Mouse (Mus musculus) kidney, embryonic 15.5 days (tissue): Measurements from ENCODE around the gene Abca7. TPM values are rescaled to one million over a fixed set of nuclear protein-coding genes. Genes with fewer than 3 reads are reported as not detected.
A peak's percentile ranks its signal among the peaks of the same experiment; 100 is the strongest.

Experiments used
- ATAC-seq: fragments of 200-750 bp; cut with Nextera tagmentation; replicated peaks from 2 replicates; pipeline ENCODE4 v1.8.0; 2017; ENCODE audit warnings: moderate TSS enrichment; ENCODE audit not compliant: low FRiP score
- H3K27ac ChIP-seq: fragments of 300-500 bp; sonication (generic); 2 replicates; pipeline ENCODE4 v1.5.1; 2015; ENCODE audit warnings: mild to moderate bottlenecking, inconsistent platforms
- H3K27me3 ChIP-seq: fragments of 300-500 bp; sonication (generic); 2 replicates; pipeline ENCODE4 v1.6.1; 2015; ENCODE audit warnings: inconsistent platforms
- H3K36me3 ChIP-seq: fragments of 300-500 bp; sonication (generic); 2 replicates; pipeline ENCODE4 v1.6.1; 2015; ENCODE audit warnings: inconsistent platforms
- H3K4me1 ChIP-seq: fragments of 300-500 bp; sonication (generic); 2 replicates; pipeline ENCODE4 v1.6.1; 2015; ENCODE audit warnings: inconsistent platforms
- H3K4me2 ChIP-seq: fragments of 300-500 bp; sonication (generic); 2 replicates; pipeline ENCODE4 v1.6.1; 2015; ENCODE audit warnings: moderate library complexity, mild to moderate bottlenecking, inconsistent platforms
- H3K4me3 ChIP-seq: fragments of 300-500 bp; sonication (generic); replicated peaks from 2 replicates; pipeline ENCODE4 v1.5.1; 2015; ENCODE audit warnings: mild to moderate bottlenecking, inconsistent platforms
- H3K9ac ChIP-seq: fragments of 300-500 bp; sonication (generic); 2 replicates; pipeline ENCODE4 v1.6.1; 2015; ENCODE audit warnings: mild to moderate bottlenecking, inconsistent platforms
- H3K9me3 ChIP-seq: fragments of 300-500 bp; sonication (generic); replicated peaks from 2 replicates; pipeline ENCODE4 v1.6.1; 2016; ENCODE audit warnings: inconsistent platforms
- WGBS: fragments of 180-500 bp; shearing (Covaris S2); methylation state at CpG from one replicate; pipeline ENCODE4 v1.1.7; 2015; ENCODE audit warnings: mixed read lengths; 5-methylcytosine and 5-hydroxymethylcytosine counted together
- polyA plus RNA-seq: library from polyadenylated mRNA; unstranded; fragments of >200 nt; fragmentation: Nextera tagmentation; extraction: Ambion mirVana; gene quantifications from 2 replicates; pipeline ENCODE4 v1.2.1, GENCODE M21; 2015

Gene Abca7
- polyA plus RNA-seq, 1 experiment from 2014 or later: 4.5 TPM

DNA sequence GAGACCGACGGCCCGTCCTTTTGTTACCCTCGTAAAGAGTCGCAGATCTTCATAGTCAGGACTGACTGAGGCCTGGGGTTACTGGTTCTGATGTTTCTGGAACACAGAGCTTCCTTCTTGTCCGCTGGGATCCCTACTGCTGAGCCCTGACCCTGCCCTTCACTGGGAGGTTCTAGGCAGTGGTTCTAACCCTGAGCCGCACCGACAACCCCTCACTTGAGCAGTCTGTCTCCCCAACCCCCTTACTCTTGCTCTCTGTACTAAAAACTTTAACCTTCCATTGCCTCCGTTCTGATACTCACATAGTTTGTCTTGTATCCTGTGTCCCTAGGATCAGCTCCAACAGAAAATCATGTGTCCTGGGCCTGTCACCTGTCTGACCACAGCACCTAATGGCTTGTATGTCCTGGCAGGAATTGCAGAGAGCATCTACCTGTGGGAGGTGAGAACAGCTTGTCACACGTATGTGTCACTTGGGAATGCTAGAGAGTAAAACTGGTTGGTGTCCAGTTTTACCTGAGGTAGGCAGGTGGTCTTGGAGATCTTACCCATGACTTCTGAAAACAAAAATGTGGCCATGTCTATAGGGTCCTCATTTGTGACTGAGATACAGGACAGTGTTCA lies 35.5 kb upstream of the Abca7 start:
- Histone ChIP-seq H3K9me3 (no peaks in the 10 kb centered on the region), H3K27me3 (no peaks in the 10 kb centered on the region), H3K36me3 (peaks cover 46% of the 10 kb centered on the region), H3K4me2 (peak overlapping the region; percentile 83), H3K4me1 (peaks cover 34% of the 10 kb centered on the region), H3K27ac (peak overlapping the region; percentile 82; the same call in 1 of the 2 replicates), H3K9ac (peak overlapping the region; percentile 92), H3K4me3 (peak overlapping the region; percentile 99)
- no peak for ATAC-seq
- 13% methylated on average over 10 of the region's 10 CpGs for WGBS

DNA sequence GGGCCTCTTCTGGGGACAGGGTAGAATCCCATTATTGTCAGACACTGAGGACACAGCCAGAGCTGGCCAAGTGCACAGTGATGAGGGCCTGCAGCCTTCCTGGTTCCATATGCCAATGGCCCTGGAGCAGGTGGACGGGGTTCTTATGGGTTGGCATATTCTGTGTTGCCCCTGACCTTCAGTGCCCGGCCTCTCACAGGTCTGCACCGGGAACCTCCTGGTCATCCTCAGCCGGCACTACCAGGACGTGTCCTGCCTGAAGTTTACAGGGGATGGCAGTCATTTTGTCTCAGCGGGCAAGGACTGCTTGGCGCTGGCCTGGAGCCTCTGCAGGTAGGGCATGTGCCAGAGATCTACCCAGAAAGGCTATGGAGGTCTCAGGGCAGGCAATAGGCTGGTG lies 31.6 kb upstream of the Abca7 start:
- no peak overlapping the region for H3K4me2 ChIP-seq
- H3K4me3 ChIP-seq: no peak overlapping the region
- H3K27me3 ChIP-seq: 0 out of 2 replicates have a peak, but pooled peaks cover 2% of the 10 kb centered on the region
- H3K4me1 ChIP-seq: peaks cover 11% of the 10 kb centered on the region
- 95% methylated on average over 7 of the region's 7 CpGs for WGBS
- no peak overlapping the region for H3K9ac ChIP-seq
- H3K9me3 ChIP-seq: no peaks in the 10 kb centered on the region
- ATAC-seq: no peak
- peaks cover 76% of the 10 kb centered on the region for H3K36me3 ChIP-seq
- H3K27ac ChIP-seq: no peak overlapping the region

DNA sequence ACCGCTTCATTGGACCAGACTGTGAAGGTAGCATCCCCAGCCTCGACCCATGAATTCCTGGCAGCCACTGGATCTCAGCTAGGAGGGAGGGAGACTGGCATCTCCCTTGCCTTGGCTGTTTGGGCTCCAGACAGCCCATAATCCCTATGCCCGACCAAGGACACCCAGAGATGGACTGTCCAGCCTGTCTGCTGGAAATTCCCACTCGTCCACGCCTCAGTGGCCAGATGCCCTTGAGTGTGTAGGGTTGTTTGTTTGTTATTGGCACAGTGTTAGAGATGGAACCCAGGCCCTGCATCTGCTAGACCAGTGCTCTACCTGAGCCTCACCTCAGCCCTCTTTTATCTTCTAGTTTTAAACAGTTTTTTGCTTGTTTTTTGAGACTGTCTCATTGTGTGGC lies 31.0 kb upstream of the Abca7 start:
- no peak overlapping the region for H3K27ac ChIP-seq
- no peak for ATAC-seq
- peaks cover 76% of the 10 kb centered on the region for H3K36me3 ChIP-seq
- H3K4me1 ChIP-seq: peaks cover 11% of the 10 kb centered on the region
- H3K27me3 ChIP-seq: 0 out of 2 replicates have a peak, but pooled peaks cover 7% of the 10 kb centered on the region
- H3K9me3 ChIP-seq: no peaks in the 10 kb centered on the region
- WGBS: 82% methylated on average over 5 of the region's 5 CpGs
- H3K4me3 ChIP-seq: no peak overlapping the region
- H3K4me2 ChIP-seq: no peak overlapping the region
- no peak overlapping the region for H3K9ac ChIP-seq

DNA sequence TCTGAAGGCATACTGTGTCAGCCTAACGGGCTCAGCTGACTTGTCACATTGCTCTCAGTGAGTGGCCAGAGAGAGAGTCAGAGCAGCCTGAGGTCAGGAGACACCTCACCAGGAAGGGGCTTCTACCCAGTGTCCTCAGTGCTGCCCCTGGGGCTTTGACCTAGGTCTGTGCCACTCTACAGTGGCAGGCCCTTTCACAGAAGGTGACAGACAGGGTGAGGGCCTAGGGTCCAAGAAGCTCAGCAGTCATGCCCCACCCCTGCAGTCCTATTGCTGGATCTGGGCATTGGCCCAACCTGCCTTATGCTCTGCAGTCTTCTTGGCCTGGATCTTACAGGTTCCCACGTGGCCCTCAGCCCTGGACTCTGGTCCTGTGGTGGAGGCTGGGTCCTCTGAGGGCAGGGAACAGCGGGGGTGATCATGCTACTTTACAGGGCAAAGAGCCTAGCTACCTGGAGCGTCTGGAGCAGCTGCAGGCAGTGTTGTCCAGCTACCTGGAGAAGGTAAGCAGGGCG lies 29.4 kb upstream of the Abca7 start:
- H3K4me1 ChIP-seq: peaks cover 15% of the 10 kb centered on the region
- H3K4me2 ChIP-seq: no peak overlapping the region
- H3K36me3 ChIP-seq: peaks cover 69% of the 10 kb centered on the region
- H3K27me3 ChIP-seq: peaks cover 21% of the 10 kb centered on the region
- H3K9me3 ChIP-seq: no peaks in the 10 kb centered on the region
- H3K4me3 ChIP-seq: no peak overlapping the region
- H3K27ac ChIP-seq: no peak overlapping the region
- 91% methylated on average over 5 of the region's 5 CpGs for WGBS
- no peak overlapping the region for H3K9ac ChIP-seq
- no peak for ATAC-seq

DNA sequence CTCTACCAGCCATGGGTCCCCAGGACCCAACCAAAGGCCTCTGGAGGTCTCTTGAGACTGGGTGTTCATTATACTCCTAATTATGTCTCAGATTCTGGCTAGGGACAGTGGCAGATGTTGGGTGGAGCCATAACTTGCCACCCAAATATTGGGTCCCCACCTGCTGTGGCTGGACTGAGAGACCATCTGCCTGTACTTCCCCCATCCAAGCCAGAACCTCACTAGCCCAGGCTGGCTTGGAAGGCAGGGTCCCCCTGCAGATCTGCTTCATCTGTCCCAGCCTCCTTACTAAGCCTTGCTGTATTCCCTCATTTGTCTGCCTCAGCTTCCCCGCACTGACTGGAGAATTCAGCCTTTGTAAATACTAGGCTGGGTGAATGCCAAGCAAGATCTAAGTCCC lies 28.1 kb upstream of the Abca7 start:
- peaks cover 29% of the 10 kb centered on the region for H3K27me3 ChIP-seq
- H3K4me1 ChIP-seq: peaks cover 20% of the 10 kb centered on the region
- ATAC-seq: no peak

DNA sequence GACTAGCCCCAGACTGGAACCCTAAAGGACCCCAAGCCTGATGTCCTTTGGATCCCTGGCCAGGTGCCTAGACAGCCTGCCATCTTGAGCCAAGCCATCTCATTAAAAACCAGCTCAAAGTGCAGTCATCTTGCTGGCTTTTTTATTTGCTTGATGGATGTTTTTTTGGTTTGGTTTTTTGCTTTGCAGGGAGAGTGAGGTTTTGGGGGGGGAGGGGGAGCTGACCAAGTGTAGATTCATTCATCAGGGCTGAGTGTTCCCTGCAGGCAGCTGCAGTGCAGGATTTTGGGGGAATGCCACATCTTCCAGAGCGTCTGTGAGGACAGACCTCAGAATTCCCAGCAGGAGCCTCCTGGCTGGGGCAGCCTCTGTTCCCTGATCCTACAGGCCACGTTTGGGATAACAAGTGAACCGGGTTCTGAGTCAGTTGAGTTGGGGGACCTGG lies 27.1 kb upstream of the Abca7 start:
- Histone ChIP-seq H3K4me3 (no peak overlapping the region), H3K4me1 (peaks cover 20% of the 10 kb centered on the region), H3K27ac (no peak overlapping the region), H3K36me3 (peaks cover 52% of the 10 kb centered on the region), H3K9ac (no peak overlapping the region), H3K27me3 (peaks cover 29% of the 10 kb centered on the region), H3K4me2 (no peak overlapping the region), H3K9me3 (no peaks in the 10 kb centered on the region)
- no peak for ATAC-seq
- WGBS: 7% methylated on average over 3 of the region's 3 CpGs

More for the DNA sequence above, 28.1 kb upstream of the Abca7 start:
- Histone ChIP-seq H3K4me2 (no peak overlapping the region), H3K4me3 (no peak overlapping the region), H3K27ac (no peak overlapping the region), H3K9ac (no peak overlapping the region), H3K9me3 (no peaks in the 10 kb centered on the region), H3K36me3 (peaks cover 56% of the 10 kb centered on the region)
- WGBS: 86% methylated on average over 1 of the region's 1 CpGs

DNA sequence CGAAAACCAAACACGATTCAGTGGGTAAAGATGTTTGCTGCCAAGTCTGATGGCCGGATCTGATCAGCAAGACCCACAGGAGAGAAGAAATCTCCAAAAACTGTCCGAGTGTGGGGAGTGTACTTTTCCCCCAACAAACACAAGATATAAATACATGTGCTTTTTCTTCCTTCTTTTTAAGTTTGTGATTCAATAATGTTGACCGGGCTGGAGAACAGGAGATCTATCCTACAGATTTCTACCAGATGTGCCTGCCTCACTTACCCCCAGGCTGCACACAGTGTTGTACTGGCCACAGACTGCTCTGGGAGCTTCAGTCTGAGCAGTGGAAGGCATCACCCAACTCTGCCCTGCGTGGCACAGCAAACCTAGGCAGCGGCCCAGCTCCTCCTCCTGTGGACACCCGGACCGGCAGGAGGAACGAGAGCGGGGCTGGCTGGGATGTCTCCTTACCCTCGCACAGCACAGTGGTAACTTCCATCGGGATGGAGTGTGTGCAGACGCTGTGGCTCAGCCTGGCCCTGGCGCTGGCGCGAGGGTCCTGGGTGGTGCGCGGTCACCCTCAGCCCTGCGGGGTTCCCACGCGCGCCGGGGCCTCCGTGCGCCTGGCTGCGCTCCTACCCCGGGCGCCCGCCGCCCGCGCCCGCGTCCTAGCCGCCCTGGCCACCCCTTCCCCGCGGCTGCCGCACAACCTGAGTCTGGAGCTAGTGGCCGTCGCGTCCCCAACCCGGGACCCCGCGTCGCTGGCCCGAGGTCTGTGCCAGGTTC lies 25.7 kb upstream of the Abca7 start, which contains the start of gene Grin3b:
TSS of gene Grin3b (plus strand) at position 301 of the 768 bp plus-strand sequence.
- peak; percentile 16; the same call in 1 of the 2 replicates for ATAC-seq
- H3K4me1 ChIP-seq: peaks cover 23% of the 10 kb centered on the region
- peak within 1 kb of the TSS; percentile 45 for H3K4me3 ChIP-seq
- 8% methylated on average over 46 of the region's 47 CpGs for WGBS
- H3K9ac ChIP-seq: peak within 1 kb of the TSS; percentile 47
- H3K4me2 ChIP-seq: peak within 1 kb of the TSS; percentile 92
- no peaks in the 10 kb centered on the region for H3K9me3 ChIP-seq
- H3K36me3 ChIP-seq: peaks cover 51% of the 10 kb centered on the region
- peaks cover 29% of the 10 kb centered on the region for H3K27me3 ChIP-seq
- no peak within 1 kb of the TSS for H3K27ac ChIP-seq

DNA sequence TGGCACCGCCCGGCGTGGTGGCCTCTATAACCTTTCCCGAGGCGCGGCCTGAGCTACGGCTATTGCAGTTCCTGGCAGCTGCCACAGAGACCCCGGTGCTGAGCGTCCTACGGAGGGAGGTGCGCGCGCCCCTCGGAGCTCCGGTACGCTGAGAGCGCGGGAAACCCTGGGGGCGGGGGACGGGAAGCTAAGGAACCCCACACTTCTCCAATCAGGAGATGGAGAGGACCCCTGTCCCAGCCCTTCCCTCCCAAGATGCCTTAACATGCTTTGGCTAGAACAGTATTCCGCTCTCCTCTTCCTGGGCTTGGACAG lies 25.2 kb upstream of the Abca7 start:
- H3K4me3 ChIP-seq: peak overlapping the region; percentile 45
- no peak overlapping the region for H3K27ac ChIP-seq
- peaks cover 51% of the 10 kb centered on the region for H3K36me3 ChIP-seq
- 3% methylated on average over 21 of the region's 21 CpGs for WGBS
- ATAC-seq: 0 out of 2 replicates have a peak, but pooled peaks have one; percentile 1
- peak overlapping the region; percentile 92 for H3K4me2 ChIP-seq
- H3K27me3 ChIP-seq: peaks cover 29% of the 10 kb centered on the region
- peak overlapping the region; percentile 47 for H3K9ac ChIP-seq
- H3K4me1 ChIP-seq: peaks cover 23% of the 10 kb centered on the region
- no peaks in the 10 kb centered on the region for H3K9me3 ChIP-seq

DNA sequence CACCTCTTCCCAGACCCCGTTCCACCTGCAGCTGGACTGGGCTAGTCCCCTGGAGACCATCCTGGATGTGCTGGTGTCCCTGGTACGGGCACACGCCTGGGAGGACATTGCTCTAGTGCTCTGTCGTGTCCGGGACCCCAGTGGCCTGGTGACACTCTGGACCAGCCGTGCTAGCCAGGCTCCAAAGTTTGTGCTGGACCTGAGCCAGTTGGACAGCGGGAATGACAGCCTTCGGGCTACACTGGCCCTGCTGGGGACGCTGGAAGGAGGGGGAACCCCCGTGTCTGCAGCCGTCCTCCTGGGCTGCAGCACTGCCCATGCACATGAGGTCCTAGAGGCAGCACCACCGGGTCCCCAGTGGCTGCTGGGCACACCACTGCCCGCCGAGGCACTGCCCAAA lies 23.5 kb upstream of the Abca7 start:
- Histone ChIP-seq H3K4me2 (no peak overlapping the region), H3K4me3 (no peak overlapping the region), H3K27ac (no peak overlapping the region), H3K36me3 (peaks cover 51% of the 10 kb centered on the region), H3K4me1 (peaks cover 23% of the 10 kb centered on the region), H3K9ac (no peak overlapping the region; the same call in 1 of the 2 replicates), H3K27me3 (peaks cover 29% of the 10 kb centered on the region), H3K9me3 (no peaks in the 10 kb centered on the region)
- WGBS: 53% methylated on average over 14 of the region's 14 CpGs
- ATAC-seq: no peak

DNA sequence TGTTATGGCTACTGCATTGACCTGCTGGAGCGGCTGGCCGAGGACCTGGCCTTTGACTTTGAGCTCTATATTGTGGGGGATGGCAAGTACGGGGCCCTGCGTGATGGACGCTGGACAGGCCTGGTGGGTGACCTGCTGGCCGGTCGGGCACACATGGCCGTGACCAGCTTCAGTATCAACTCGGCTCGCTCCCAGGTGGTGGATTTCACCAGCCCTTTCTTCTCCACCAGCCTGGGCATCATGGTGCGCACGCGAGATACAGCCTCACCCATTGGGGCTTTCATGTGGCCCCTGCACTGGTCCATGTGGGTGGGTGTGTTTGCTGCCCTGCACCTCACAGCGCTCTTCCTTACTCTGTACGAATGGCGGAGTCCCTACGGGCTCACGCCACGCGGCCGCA lies 22.2 kb upstream of the Abca7 start:
- WGBS: 88% methylated on average over 21 of the region's 21 CpGs

DNA sequence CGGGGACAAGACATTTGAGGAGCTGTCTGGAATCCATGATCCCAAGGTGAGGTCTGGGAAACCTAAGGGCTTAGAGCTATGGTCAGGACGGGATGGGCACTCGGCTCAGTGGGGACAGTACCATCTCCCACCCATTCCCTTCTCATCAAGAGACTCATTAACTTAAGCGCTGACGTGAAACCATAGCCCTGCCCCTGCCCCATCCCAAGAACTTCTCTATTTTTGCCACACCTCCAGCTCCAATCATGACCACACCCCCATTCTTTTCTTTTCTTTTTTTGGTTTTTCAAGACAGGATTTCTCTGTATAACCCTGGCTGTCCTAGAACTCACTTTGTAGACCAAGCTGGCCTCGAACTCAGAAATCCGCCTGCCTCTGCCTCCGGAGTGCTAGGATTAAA lies 21.6 kb upstream of the Abca7 start:
- ATAC-seq: no peak
- WGBS: 77% methylated on average over 8 of the region's 8 CpGs

More for the DNA sequence above, 22.2 kb upstream of the Abca7 start:
- Histone ChIP-seq H3K27me3 (peaks cover 29% of the 10 kb centered on the region), H3K9ac (no peak overlapping the region), H3K4me1 (peaks cover 23% of the 10 kb centered on the region), H3K27ac (no peak overlapping the region), H3K9me3 (no peaks in the 10 kb centered on the region), H3K36me3 (peaks cover 54% of the 10 kb centered on the region), H3K4me3 (no peak overlapping the region), H3K4me2 (no peak overlapping the region)
- ATAC-seq: no peak; the same call in 1 of the 2 replicates

DNA sequence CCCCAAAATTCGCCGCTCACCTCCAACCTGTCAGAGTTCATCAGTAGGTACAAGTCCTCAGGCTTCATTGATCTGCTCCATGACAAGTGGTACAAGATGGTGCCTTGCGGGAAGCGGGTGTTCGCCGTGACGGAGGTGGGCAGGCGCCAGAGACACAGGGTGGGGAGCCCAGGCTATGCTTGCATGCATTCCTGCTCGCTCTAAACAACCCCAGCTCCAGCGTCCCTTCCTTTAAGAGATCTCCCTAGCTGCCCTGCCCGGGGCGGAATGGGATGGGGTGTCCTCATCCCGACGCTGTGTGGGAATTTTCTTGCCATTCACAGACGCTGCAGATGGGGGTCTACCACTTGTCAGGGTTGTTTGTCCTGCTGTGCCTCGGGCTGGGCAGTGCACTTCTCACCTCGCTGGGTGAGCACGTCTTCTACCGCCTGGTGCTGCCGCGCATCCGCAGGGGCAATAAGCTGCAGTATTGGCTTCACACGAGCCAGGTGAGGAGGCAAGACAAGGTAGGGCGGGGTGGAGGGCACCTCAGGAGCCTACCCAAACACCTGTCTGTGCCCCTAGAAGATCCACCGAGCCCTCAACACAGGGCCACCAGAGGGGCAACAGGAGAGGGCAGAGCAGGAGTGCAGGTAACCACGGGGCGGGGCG lies 20.1 kb upstream of the Abca7 start:
- Histone ChIP-seq H3K4me2 (no peak overlapping the region), H3K27ac (no peak overlapping the region), H3K27me3 (peaks cover 14% of the 10 kb centered on the region), H3K4me3 (no peak overlapping the region), H3K4me1 (peaks cover 21% of the 10 kb centered on the region), H3K36me3 (peaks cover 68% of the 10 kb centered on the region), H3K9ac (no peak overlapping the region), H3K9me3 (no peaks in the 10 kb centered on the region)
- no peak for ATAC-seq
- 86% methylated on average over 28 of the region's 28 CpGs for WGBS

More for the DNA sequence above, 21.6 kb upstream of the Abca7 start:
- Histone ChIP-seq H3K4me3 (no peak overlapping the region), H3K4me2 (no peak overlapping the region), H3K9ac (no peak overlapping the region), H3K27me3 (peaks cover 27% of the 10 kb centered on the region), H3K4me1 (peaks cover 25% of the 10 kb centered on the region), H3K36me3 (peaks cover 59% of the 10 kb centered on the region), H3K9me3 (no peaks in the 10 kb centered on the region), H3K27ac (no peak overlapping the region)
